Mouse (Mus musculus) neural tube, embryonic 15.5 days (tissue): ENCODE results near the gene B3galt1. TPM values are rescaled to one million over a fixed set of nuclear protein-coding genes. Genes with fewer than 3 reads are reported as not detected.

Experiments
- ATAC-seq: fragments of 200-750 bp; cut with Nextera tagmentation; 2 replicates; pipeline ENCODE4 v1.8.0; 2017; ENCODE audit warnings: mild to moderate bottlenecking, moderate TSS enrichment, moderate library complexity; ENCODE audit not compliant: low FRiP score
- H3K27ac ChIP-seq: fragments of 300-500 bp; sonication (generic); replicated peaks from 2 replicates; pipeline ENCODE4 v1.5.1; 2015; ENCODE audit warnings: mild to moderate bottlenecking, inconsistent platforms
- H3K27me3 ChIP-seq: fragments of 300-500 bp; sonication (generic); replicated peaks from 2 replicates; pipeline ENCODE4 v1.6.1; 2015; ENCODE audit warnings: inconsistent platforms
- H3K36me3 ChIP-seq: fragments of 300-500 bp; sonication (generic); 2 replicates; pipeline ENCODE4 v1.6.1; 2015; ENCODE audit warnings: inconsistent platforms
- H3K4me1 ChIP-seq: fragments of 300-500 bp; sonication (generic); 2 replicates; pipeline ENCODE4 v1.6.1; 2015; ENCODE audit warnings: inconsistent platforms
- H3K4me2 ChIP-seq: fragments of 300-500 bp; sonication (generic); 2 replicates; pipeline ENCODE4 v1.6.1; 2015; ENCODE audit warnings: inconsistent platforms, mild to moderate bottlenecking, moderate library complexity
- H3K4me3 ChIP-seq: fragments of 300-500 bp; sonication (generic); replicated peaks from 2 replicates; pipeline ENCODE4 v1.5.1; 2015; ENCODE audit warnings: mild to moderate bottlenecking, inconsistent platforms
- H3K9ac ChIP-seq: fragments of 300-500 bp; sonication (generic); replicated peaks from 2 replicates; pipeline ENCODE4 v1.6.1; 2015; ENCODE audit warnings: mild to moderate bottlenecking, inconsistent platforms
- H3K9me3 ChIP-seq: fragments of 300-500 bp; sonication (generic); replicated peaks from 2 replicates; pipeline ENCODE4 v1.6.1; 2016; ENCODE audit warnings: inconsistent platforms
- WGBS: fragments of 180-500 bp; shearing (Covaris S2); methylation state at CpG from one replicate; pipeline ENCODE4 v1.1.7; 2015; ENCODE audit warnings: mixed read lengths; 5-methylcytosine and 5-hydroxymethylcytosine counted together
- polyA plus RNA-seq: library from polyadenylated mRNA; unstranded; fragments of >200 nt; fragmentation: Nextera tagmentation; extraction: Ambion mirVana; gene quantifications from 2 replicates; pipeline ENCODE4 v1.2.1, GENCODE M21; 2015

The B3galt1 gene
- polyA plus RNA-seq, 1 experiment from 2014 or later = 59.7 TPM

DNA sequence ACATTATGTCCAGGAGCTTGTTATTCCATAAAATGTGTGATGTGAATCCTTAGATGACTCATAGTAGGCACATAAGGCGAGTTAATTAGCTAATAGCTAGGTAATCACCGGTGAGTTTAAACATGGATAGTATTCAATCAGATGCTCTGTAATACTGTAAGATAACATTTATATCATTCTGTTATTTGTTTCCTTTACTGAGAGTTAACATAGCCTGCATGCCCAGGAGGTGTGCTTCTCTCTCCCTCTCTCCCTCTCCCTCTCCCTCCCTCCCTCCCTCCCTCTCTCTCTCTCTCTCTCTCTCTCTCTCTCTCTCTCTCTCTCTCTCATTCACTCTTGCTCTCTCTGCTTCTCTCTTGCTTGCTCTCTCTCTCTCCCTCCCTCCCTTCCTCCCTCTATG is 292.7 kb downstream of the B3galt1 start:
- Histone ChIP-seq H3K27ac (no peak overlapping the region), H3K9ac (no peak overlapping the region), H3K4me2 (no peak overlapping the region), H3K4me1 (0 out of 2 replicates have a peak, but pooled peaks cover 2% of the 10 kb centered on the region), H3K27me3 (no peaks in the 10 kb centered on the region), H3K36me3 (no peaks in the 10 kb centered on the region), H3K9me3 (no peaks in the 10 kb centered on the region), H3K4me3 (no peak overlapping the region)
- WGBS = 66% methylated on average over 2 of the region's 2 CpGs
- ATAC-seq = no peak

DNA sequence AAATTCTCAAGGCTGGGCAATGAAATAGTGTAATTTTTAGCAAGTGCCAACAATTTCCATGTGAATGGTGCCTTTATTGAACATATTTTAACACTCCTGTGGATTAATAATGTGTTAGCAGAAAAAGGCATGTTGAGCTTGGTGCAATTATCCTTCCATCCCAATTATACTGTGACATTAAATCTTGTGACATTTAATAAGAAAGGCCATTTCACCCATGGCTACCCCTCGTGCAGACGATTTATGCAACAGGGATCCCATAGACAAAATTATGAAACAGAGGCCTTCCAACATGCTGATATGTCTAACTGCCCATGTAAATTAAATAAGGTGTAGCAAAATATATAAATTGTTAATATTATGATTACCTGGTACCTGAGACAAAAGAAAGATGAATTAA is 293.3 kb downstream of the B3galt1 start:
- Histone ChIP-seq H3K4me2 (no peak overlapping the region), H3K9me3 (no peaks in the 10 kb centered on the region), H3K4me1 (0 out of 2 replicates have a peak, but pooled peaks cover 2% of the 10 kb centered on the region), H3K36me3 (no peaks in the 10 kb centered on the region), H3K4me3 (no peak overlapping the region), H3K27ac (no peak overlapping the region), H3K27me3 (no peaks in the 10 kb centered on the region), H3K9ac (no peak overlapping the region)
- WGBS = 41% methylated on average over 2 of the region's 2 CpGs
- ATAC-seq = peak; percentile 28; the same call in 1 of the 2 replicates

DNA sequence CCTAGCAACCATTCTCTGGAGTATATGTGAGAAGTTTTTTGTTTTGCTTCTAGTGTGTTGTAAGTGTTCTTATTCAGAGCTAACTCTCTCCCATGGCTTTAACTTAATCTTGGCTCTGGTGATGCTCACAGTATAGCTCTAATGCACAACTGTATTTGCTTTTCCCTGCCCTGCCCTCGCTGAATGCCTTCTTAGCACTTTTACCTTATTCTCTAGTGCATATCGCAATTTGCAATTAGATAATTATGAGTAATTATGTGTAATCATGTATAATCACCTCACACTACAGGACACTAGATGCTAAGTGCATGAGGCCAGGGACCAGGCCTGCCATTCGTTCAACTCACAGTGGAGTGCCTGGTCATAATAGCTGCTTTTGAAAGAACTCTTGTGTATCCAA is 307.7 kb downstream of the B3galt1 start:
- WGBS = 62% methylated on average over 3 of the region's 3 CpGs
- Histone ChIP-seq H3K4me3 (no peak overlapping the region), H3K4me1 (no peaks in the 10 kb centered on the region), H3K27me3 (no peaks in the 10 kb centered on the region), H3K4me2 (no peak overlapping the region), H3K9ac (no peak overlapping the region), H3K9me3 (no peaks in the 10 kb centered on the region), H3K27ac (no peak overlapping the region), H3K36me3 (no peaks in the 10 kb centered on the region)
- ATAC-seq = no peak; the same call in 1 of the 2 replicates

GRCm38 (mm10) chr2:67879836-67880235 is 314.2 kb downstream of the B3galt1 start:
- no peaks in the 10 kb centered on the region for H3K27me3 ChIP-seq

GRCm38 (mm10) chr2:67881713-67882281 is 316.1 kb downstream of the B3galt1 start:
- 68% methylated on average over 1 of the region's 1 CpGs for WGBS

More at GRCm38 (mm10) chr2:67879836-67880235, 314.2 kb downstream of the B3galt1 start:
- Histone ChIP-seq H3K9ac (no peak overlapping the region), H3K9me3 (no peaks in the 10 kb centered on the region), H3K4me3 (no peak overlapping the region), H3K4me1 (no peaks in the 10 kb centered on the region), H3K27ac (no peak overlapping the region), H3K36me3 (no peaks in the 10 kb centered on the region), H3K4me2 (no peak overlapping the region)
- 82% methylated on average over 3 of the region's 3 CpGs for WGBS
- no peak for ATAC-seq

GRCm38 (mm10) chr2:67897956-67898689 is 332.5 kb downstream of the B3galt1 start:
- H3K36me3 ChIP-seq = no peaks in the 10 kb centered on the region
- no peak overlapping the region for H3K4me3 ChIP-seq
- H3K4me2 ChIP-seq = no peak overlapping the region
- H3K27me3 ChIP-seq = no peaks in the 10 kb centered on the region
- no peaks in the 10 kb centered on the region for H3K9me3 ChIP-seq
- ATAC-seq = no peak
- H3K4me1 ChIP-seq = no peaks in the 10 kb centered on the region
- WGBS = 69% methylated on average over 2 of the region's 2 CpGs
- no peak overlapping the region for H3K27ac ChIP-seq
- no peak overlapping the region for H3K9ac ChIP-seq

More at GRCm38 (mm10) chr2:67881713-67882281, 316.1 kb downstream of the B3galt1 start:
- Histone ChIP-seq H3K9ac (no peak overlapping the region), H3K4me1 (no peaks in the 10 kb centered on the region), H3K9me3 (no peaks in the 10 kb centered on the region), H3K27me3 (no peaks in the 10 kb centered on the region), H3K27ac (no peak overlapping the region), H3K4me3 (no peak overlapping the region), H3K36me3 (no peaks in the 10 kb centered on the region), H3K4me2 (no peak overlapping the region)
- ATAC-seq = no peak

DNA sequence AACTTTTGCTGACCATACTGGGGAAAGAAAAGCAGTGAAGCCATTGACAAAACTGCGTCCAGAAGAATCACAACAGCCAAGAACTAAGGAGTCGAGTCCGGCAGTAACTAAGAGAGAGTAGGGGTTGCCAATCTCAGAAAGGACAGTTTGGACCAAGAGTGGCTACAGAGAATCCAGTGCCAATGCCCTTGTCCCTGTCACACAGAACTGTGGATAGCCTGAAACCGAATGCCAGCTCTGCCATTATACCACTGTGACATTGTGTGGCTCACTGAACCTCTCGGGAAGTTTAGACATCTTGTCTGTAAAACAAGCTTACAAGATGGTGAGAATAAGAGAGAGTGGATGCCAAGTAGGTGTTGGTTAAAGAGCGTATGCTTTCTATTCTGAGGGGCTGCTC is 335.9 kb downstream of the B3galt1 start:
- no peaks in the 10 kb centered on the region for H3K9me3 ChIP-seq
- H3K4me2 ChIP-seq = no peak overlapping the region
- no peak overlapping the region for H3K4me3 ChIP-seq
- WGBS = 63% methylated on average over 6 of the region's 6 CpGs
- no peaks in the 10 kb centered on the region for H3K36me3 ChIP-seq
- no peak for ATAC-seq
- H3K27me3 ChIP-seq = no peaks in the 10 kb centered on the region
- no peaks in the 10 kb centered on the region for H3K4me1 ChIP-seq
- H3K27ac ChIP-seq = no peak overlapping the region
- H3K9ac ChIP-seq = no peak overlapping the region

DNA sequence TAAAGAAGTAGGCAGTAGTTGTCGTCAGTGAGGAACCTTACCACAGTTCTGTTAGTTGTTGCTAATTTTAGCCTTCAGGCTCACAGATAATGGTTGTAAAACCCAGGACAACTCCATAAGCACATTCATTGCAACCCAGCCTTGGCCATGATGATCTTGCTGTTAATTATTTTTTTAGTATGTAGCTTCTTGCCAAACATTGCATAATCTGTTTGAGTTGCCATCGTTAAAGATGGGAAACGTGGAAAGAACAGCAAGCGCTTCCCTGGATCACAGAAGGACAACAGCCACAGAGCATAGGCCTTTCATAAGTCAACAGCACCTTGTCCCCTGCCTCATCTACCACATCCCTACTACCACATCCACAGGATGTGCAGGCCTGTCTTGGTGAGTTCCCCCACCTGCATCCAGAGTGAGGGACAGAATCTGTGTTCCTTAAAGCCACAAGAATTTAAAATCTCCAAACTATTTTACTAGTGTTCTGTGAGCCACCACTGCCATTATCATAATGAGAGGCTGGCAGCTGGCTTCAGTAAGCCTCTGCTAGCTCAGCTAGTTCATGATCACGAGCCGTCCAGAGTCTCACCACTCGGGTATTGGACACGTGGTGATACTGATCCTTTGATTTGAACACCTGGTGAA is 337.1 kb downstream of the B3galt1 start:
- H3K27me3 ChIP-seq = no peaks in the 10 kb centered on the region
- H3K4me2 ChIP-seq = no peak overlapping the region
- ATAC-seq = no peak

DNA sequence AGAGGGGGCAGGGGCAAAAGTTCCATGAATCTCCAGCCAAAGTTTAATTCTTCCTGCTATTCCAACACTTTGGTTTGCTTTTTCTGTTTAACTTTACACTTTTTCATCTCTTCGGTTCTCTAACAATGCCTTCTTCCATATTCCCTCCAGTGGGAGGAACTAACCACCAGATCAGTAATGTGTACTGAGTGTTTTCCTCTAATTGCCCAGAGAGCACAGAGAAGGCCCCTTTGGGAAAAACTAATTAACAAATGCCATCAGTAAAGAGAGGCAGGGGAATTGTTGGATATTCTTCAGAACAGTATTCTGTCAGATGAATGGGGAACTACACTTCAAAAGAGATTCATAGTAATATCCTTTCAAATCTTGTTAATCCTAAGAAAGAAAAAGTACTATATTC is 338.1 kb downstream of the B3galt1 start:
- Histone ChIP-seq H3K4me2 (no peak overlapping the region), H3K4me3 (no peak overlapping the region), H3K4me1 (no peaks in the 10 kb centered on the region), H3K27me3 (no peaks in the 10 kb centered on the region), H3K36me3 (no peaks in the 10 kb centered on the region), H3K27ac (no peak overlapping the region), H3K9me3 (no peaks in the 10 kb centered on the region), H3K9ac (no peak overlapping the region)
- no peak for ATAC-seq
- WGBS = 45% methylated on average over 1 of the region's 1 CpGs

More for the DNA sequence above, 337.1 kb downstream of the B3galt1 start:
- Histone ChIP-seq H3K27ac (no peak overlapping the region), H3K4me3 (no peak overlapping the region), H3K4me1 (no peaks in the 10 kb centered on the region), H3K9me3 (no peaks in the 10 kb centered on the region), H3K9ac (no peak overlapping the region), H3K36me3 (no peaks in the 10 kb centered on the region)
- 82% methylated on average over 8 of the region's 8 CpGs for WGBS

- ATAC-seq = no peak
- no peaks in the 10 kb centered on the region for H3K9me3 ChIP-seq
- 65% methylated on average over 3 of the region's 3 CpGs for WGBS
- H3K4me2 ChIP-seq = no peak overlapping the region
- H3K4me1 ChIP-seq = no peaks in the 10 kb centered on the region
- H3K36me3 ChIP-seq = no peaks in the 10 kb centered on the region
- no peaks in the 10 kb centered on the region for H3K27me3 ChIP-seq
- no peak overlapping the region for H3K27ac ChIP-seq
- no peak overlapping the region for H3K9ac ChIP-seq
- H3K4me3 ChIP-seq = no peak overlapping the region
Observed at GRCm38 (mm10) chr2:67931994-67932393, 366.3 kb downstream of the B3galt1 start.

- Histone ChIP-seq H3K27me3 (no peaks in the 10 kb centered on the region), H3K27ac (no peak overlapping the region), H3K4me2 (no peak overlapping the region), H3K4me1 (no peaks in the 10 kb centered on the region), H3K9me3 (no peaks in the 10 kb centered on the region), H3K9ac (no peak overlapping the region), H3K36me3 (no peaks in the 10 kb centered on the region), H3K4me3 (no peak overlapping the region)
- ATAC-seq = no peak
- WGBS = 80% methylated on average over 3 of the region's 3 CpGs
Observed at GRCm38 (mm10) chr2:67948408-67948807, 382.7 kb downstream of the B3galt1 start.

GRCm38 (mm10) chr2:67956182-67956581 is 390.5 kb downstream of the B3galt1 start:
- no peaks in the 10 kb centered on the region for H3K4me1 ChIP-seq
- no peak overlapping the region for H3K9ac ChIP-seq
- no peak for ATAC-seq
- no peaks in the 10 kb centered on the region for H3K36me3 ChIP-seq
- H3K4me3 ChIP-seq = no peak overlapping the region
- WGBS = 88% methylated on average over 4 of the region's 4 CpGs
- no peaks in the 10 kb centered on the region for H3K9me3 ChIP-seq
- no peak overlapping the region for H3K4me2 ChIP-seq
- H3K27me3 ChIP-seq = no peaks in the 10 kb centered on the region
- no peak overlapping the region for H3K27ac ChIP-seq
